Mouse (Mus musculus): ENCODE measurements around the gene Zfp619. TPM values are rescaled to one million over a fixed set of nuclear protein-coding genes. Genes with fewer than 3 reads are reported as not detected.
"Not testable (repeated sequence)": the region's sequence is repeated elsewhere in the genome, so short reads cannot be mapped to it uniquely, and the experiment has no call there.

Zfp619 gene
- polyA plus RNA-seq, 1 experiment from 2014 or later: 2.0 TPM

- peak; percentile 92 for ATAC-seq (ENCODE audit: insufficient number of reproducible peaks, low FRiP score)
- WGBS: under 1% methylated on average over 43 of the region's 43 CpGs
Measured at GRCm38 (mm10) chr7:39544242-39545111, 26.9 kb downstream of the Zfp619 start.

GRCm38 (mm10) chr7:39545134-39545533 is 27.6 kb downstream of the Zfp619 start:
- WGBS: 45% methylated on average over 10 of the region's 10 CpGs
- peak overlapping the region; percentile 71 for H3K4me2 ChIP-seq
- H3K9me3 ChIP-seq (replicated peaks): no peaks in the 10 kb centered on the region
- H3K27ac ChIP-seq (ENCODE audit: poor library complexity, severe bottlenecking): peak overlapping the region; percentile 96
- H3K9ac ChIP-seq: peak overlapping the region; percentile 86
- no peaks in the 10 kb centered on the region for H3K27me3 ChIP-seq (replicated peaks)
- peaks cover 19% of the 10 kb centered on the region for H3K4me1 ChIP-seq (replicated peaks)
- no peak for ATAC-seq (ENCODE audit: insufficient number of reproducible peaks, low FRiP score)
- no peaks in the 10 kb centered on the region for H3K36me3 ChIP-seq
- peak overlapping the region; percentile 66 for H3K4me3 ChIP-seq

More at GRCm38 (mm10) chr7:39544242-39545111, 26.9 kb downstream of the Zfp619 start:
- Histone ChIP-seq H3K4me2 (peak overlapping the region; percentile 71), H3K4me1 (replicated peaks) (peaks cover 18% of the 10 kb centered on the region), H3K36me3 (no peaks in the 10 kb centered on the region), H3K9me3 (replicated peaks) (no peaks in the 10 kb centered on the region), H3K4me3 (peak overlapping the region; percentile 66), H3K27me3 (replicated peaks) (no peaks in the 10 kb centered on the region), H3K27ac (ENCODE audit: poor library complexity, severe bottlenecking) (peak overlapping the region; percentile 96), H3K9ac (peak overlapping the region; percentile 86)

GRCm38 (mm10) chr7:39549336-39549735 is 31.8 kb downstream of the Zfp619 start:
- 85% methylated on average over 2 of the region's 2 CpGs for WGBS
- Histone ChIP-seq H3K27ac (ENCODE audit: poor library complexity, severe bottlenecking) (no peak overlapping the region), H3K9ac (no peak overlapping the region), H3K4me2 (no peak overlapping the region), H3K4me1 (replicated peaks) (peaks cover 17% of the 10 kb centered on the region), H3K4me3 (no peak overlapping the region), H3K36me3 (no peaks in the 10 kb centered on the region), H3K9me3 (replicated peaks) (no peaks in the 10 kb centered on the region), H3K27me3 (replicated peaks) (no peaks in the 10 kb centered on the region)
- no peak for ATAC-seq (ENCODE audit: insufficient number of reproducible peaks, low FRiP score)

GRCm38 (mm10) chr7:39551976-39552891 is 34.7 kb downstream of the Zfp619 start:
- peak overlapping the region; percentile 75 for H3K4me2 ChIP-seq
- H3K9ac ChIP-seq: peak overlapping the region; percentile 83
- H3K9me3 ChIP-seq (replicated peaks): no peaks in the 10 kb centered on the region
- H3K4me3 ChIP-seq: peak overlapping the region; percentile 87
- H3K27me3 ChIP-seq (replicated peaks): no peaks in the 10 kb centered on the region
- peak; percentile 100 for ATAC-seq (ENCODE audit: insufficient number of reproducible peaks, low FRiP score)
- peak overlapping the region; percentile 91 for H3K27ac ChIP-seq (ENCODE audit: poor library complexity, severe bottlenecking)
- 3% methylated on average over 52 of the region's 52 CpGs for WGBS
- peaks cover 18% of the 10 kb centered on the region for H3K36me3 ChIP-seq
- peaks cover 15% of the 10 kb centered on the region for H3K4me1 ChIP-seq (replicated peaks)

GRCm38 (mm10) chr7:39552993-39553392 is 35.4 kb downstream of the Zfp619 start:
- WGBS: 14% methylated on average over 5 of the region's 5 CpGs
- peaks cover 18% of the 10 kb centered on the region for H3K36me3 ChIP-seq
- no peaks in the 10 kb centered on the region for H3K9me3 ChIP-seq (replicated peaks)
- H3K4me1 ChIP-seq (replicated peaks): peaks cover 15% of the 10 kb centered on the region
- H3K9ac ChIP-seq: peak overlapping the region; percentile 69
- ATAC-seq (ENCODE audit: insufficient number of reproducible peaks, low FRiP score): no peak
- peak overlapping the region; percentile 75 for H3K4me2 ChIP-seq
- H3K27me3 ChIP-seq (replicated peaks): no peaks in the 10 kb centered on the region
- H3K4me3 ChIP-seq: peak overlapping the region; percentile 87
- H3K27ac ChIP-seq (ENCODE audit: poor library complexity, severe bottlenecking): peak overlapping the region; percentile 91

GRCm38 (mm10) chr7:39553871-39554270 is 36.3 kb downstream of the Zfp619 start:
- Histone ChIP-seq H3K9me3 (replicated peaks) (no peaks in the 10 kb centered on the region), H3K4me1 (replicated peaks) (peaks cover 15% of the 10 kb centered on the region), H3K4me2 (no peak overlapping the region), H3K9ac (no peak overlapping the region), H3K27me3 (replicated peaks) (no peaks in the 10 kb centered on the region), H3K27ac (ENCODE audit: poor library complexity, severe bottlenecking) (no peak overlapping the region), H3K4me3 (no peak overlapping the region), H3K36me3 (peaks cover 18% of the 10 kb centered on the region)
- WGBS: 80% methylated on average over 4 of the region's 4 CpGs
- ATAC-seq (ENCODE audit: insufficient number of reproducible peaks, low FRiP score): no peak

GRCm38 (mm10) chr7:39580066-39580465 is 62.5 kb downstream of the Zfp619 start:
- no peaks in the 10 kb centered on the region for H3K27me3 ChIP-seq (replicated peaks)
- H3K9me3 ChIP-seq (replicated peaks): no peaks in the 10 kb centered on the region
- no peak overlapping the region for H3K4me2 ChIP-seq
- H3K36me3 ChIP-seq: no peaks in the 10 kb centered on the region
- H3K4me3 ChIP-seq: no peak overlapping the region
- WGBS: 80% methylated on average over 2 of the region's 2 CpGs
- no peak overlapping the region for H3K9ac ChIP-seq
- H3K4me1 ChIP-seq (replicated peaks): no peaks in the 10 kb centered on the region
- no peak overlapping the region for H3K27ac ChIP-seq (ENCODE audit: poor library complexity, severe bottlenecking)
- no peak for ATAC-seq (ENCODE audit: insufficient number of reproducible peaks, low FRiP score)

GRCm38 (mm10) chr7:39580601-39581000 is 63.0 kb downstream of the Zfp619 start:
- no peaks in the 10 kb centered on the region for H3K27me3 ChIP-seq (replicated peaks)
- no peaks in the 10 kb centered on the region for H3K9me3 ChIP-seq (replicated peaks)
- no peak for ATAC-seq (ENCODE audit: insufficient number of reproducible peaks, low FRiP score)
- no peak overlapping the region for H3K9ac ChIP-seq
- H3K4me2 ChIP-seq: no peak overlapping the region
- WGBS: 80% methylated on average over 2 of the region's 2 CpGs
- H3K4me3 ChIP-seq: no peak overlapping the region
- H3K4me1 ChIP-seq (replicated peaks): no peaks in the 10 kb centered on the region
- H3K27ac ChIP-seq (ENCODE audit: poor library complexity, severe bottlenecking): no peak overlapping the region
- no peaks in the 10 kb centered on the region for H3K36me3 ChIP-seq

- not testable (repeated sequence) for H3K9me3 ChIP-seq (replicated peaks); H3K27me3 ChIP-seq (replicated peaks); H3K4me3 ChIP-seq; ATAC-seq (ENCODE audit: insufficient number of reproducible peaks, low FRiP score); H3K9ac ChIP-seq; H3K4me1 ChIP-seq (replicated peaks); H3K27ac ChIP-seq (ENCODE audit: poor library complexity, severe bottlenecking); H3K4me2 ChIP-seq; H3K36me3 ChIP-seq
- 65% methylated on average over 6 of the region's 6 CpGs for WGBS
Measured at GRCm38 (mm10) chr7:39586834-39587233, 69.3 kb downstream of the Zfp619 start.

- WGBS: 88% methylated on average over 1 of the region's 1 CpGs
- Histone ChIP-seq H3K36me3 (no peaks in the 10 kb centered on the region), H3K4me2 (peak overlapping the region; percentile 79), H3K27ac (ENCODE audit: poor library complexity, severe bottlenecking) (no peak overlapping the region), H3K4me1 (replicated peaks) (no peaks in the 10 kb centered on the region), H3K9me3 (replicated peaks) (no peaks in the 10 kb centered on the region), H3K27me3 (replicated peaks) (no peaks in the 10 kb centered on the region), H3K4me3 (peak overlapping the region; percentile 60; the same call in 1 of the 2 replicates), H3K9ac (no peak overlapping the region)
- ATAC-seq (ENCODE audit: insufficient number of reproducible peaks, low FRiP score): no peak
Measured at GRCm38 (mm10) chr7:39588037-39588436, 70.5 kb downstream of the Zfp619 start.

GRCm38 (mm10) chr7:39588471-39589041 is 71.0 kb downstream of the Zfp619 start:
- peak overlapping the region; percentile 79 for H3K4me2 ChIP-seq
- not testable (repeated sequence) for H3K27me3 ChIP-seq (replicated peaks); H3K36me3 ChIP-seq; H3K9me3 ChIP-seq (replicated peaks); H3K27ac ChIP-seq (ENCODE audit: poor library complexity, severe bottlenecking); H3K4me1 ChIP-seq (replicated peaks)
- peak; percentile 85 for ATAC-seq (ENCODE audit: insufficient number of reproducible peaks, low FRiP score)
- WGBS: under 1% methylated on average over 57 of the region's 62 CpGs
- peak overlapping the region; percentile 79 for H3K9ac ChIP-seq
- H3K4me3 ChIP-seq: peak overlapping the region; percentile 60

Data from heart, embryonic 12.5 days (tissue).